Mouse (Mus musculus): ENCODE measurements around the gene Mrps16. TPM values are rescaled to one million over a fixed set of nuclear protein-coding genes. Genes with fewer than 3 reads are reported as not detected.

Gene Mrps16
- polyA plus RNA-seq, 1 experiment, result not detected

DNA sequence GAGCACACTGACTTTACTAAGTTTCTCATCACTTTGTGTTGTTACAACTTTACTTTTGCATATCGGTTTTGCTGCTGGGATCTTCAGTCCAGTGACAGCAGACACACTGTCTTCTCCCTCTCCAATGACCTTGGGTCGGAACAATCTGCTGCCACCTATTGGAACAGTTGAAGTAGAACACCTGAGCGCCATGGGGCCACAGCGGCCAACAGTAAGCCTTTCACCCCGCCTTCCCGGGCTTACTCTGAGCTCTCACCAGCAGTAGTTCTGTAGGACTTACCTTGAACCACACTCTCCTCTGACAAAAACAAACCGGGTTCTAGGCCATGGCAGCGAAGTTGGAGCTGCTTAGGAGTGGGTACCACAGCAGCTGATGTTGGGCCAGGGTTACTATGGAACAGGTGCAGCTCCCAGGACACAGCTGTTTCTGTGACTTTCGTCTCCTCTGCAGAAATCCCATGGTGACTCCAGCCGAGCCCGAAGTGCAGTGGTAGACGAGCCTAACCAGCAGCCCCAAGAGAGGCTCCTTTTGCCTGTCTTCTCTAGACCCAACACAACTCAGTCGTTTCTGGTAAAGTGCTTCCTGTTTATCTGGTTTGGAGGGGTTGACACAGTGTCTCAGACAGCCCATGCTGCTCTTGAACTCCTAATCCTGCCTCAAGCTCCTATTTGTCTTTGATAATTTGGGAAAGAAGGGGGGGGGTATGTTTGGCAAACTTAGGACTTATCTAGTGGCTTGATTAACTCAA, 14.9 kb downstream of the Mrps16 start:
- 41% methylated on average over 13 of the region's 13 CpGs for WGBS
- Histone ChIP-seq H3K4me3 (ENCODE audit: insufficient read depth, low read depth, low read length) (no peak overlapping the region), H3K27ac (ENCODE audit: insufficient read depth, low read depth, low read length) (no peak overlapping the region), H3K4me1 (ENCODE audit: control insufficient read depth, insufficient read depth, low read length) (peaks cover 4% of the 10 kb centered on the region; the same call in 1 of the 2 replicates)
- TF ChIP-seq POLR2A (IDR thresholded peaks at IDR 0.05; ENCODE audit: insufficient read depth, low read depth, low read length) (no peak), CTCF (IDR thresholded peaks at IDR 0.05; ENCODE audit: insufficient read depth, low read depth, low read length) (no peak)

DNA sequence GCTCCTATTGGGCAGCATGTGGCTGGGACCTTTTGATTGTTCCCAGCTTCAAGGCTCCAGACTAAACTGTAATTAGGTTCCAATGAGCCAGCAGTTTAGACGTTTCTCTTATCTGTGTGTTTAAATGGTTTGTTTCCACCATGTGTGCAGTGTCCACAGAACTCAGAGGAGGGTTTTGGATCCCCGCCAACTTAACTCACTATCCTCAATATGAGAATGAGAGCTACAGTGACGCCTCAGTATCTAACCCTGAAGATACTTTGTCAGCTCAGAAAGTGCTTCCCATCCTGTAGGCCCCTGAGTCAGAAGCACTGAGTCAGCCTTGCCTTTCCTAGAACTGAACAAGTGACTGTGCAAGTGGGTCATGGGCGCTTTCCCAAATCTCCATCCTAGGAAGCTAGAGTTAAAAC, 16.3 kb downstream of the Mrps16 start:
- no peak overlapping the region for H3K4me3 ChIP-seq (ENCODE audit: insufficient read depth, low read depth, low read length)
- H3K27ac ChIP-seq (ENCODE audit: insufficient read depth, low read depth, low read length), result no peak overlapping the region
- no peak for TF ChIP-seq POLR2A (IDR thresholded peaks at IDR 0.05; ENCODE audit: insufficient read depth, low read depth, low read length)
- TF ChIP-seq CTCF (IDR thresholded peaks at IDR 0.05; ENCODE audit: insufficient read depth, low read depth, low read length), result no peak
- H3K4me1 ChIP-seq (ENCODE audit: control insufficient read depth, insufficient read depth, low read length), result peaks cover 4% of the 10 kb centered on the region; the same call in 1 of the 2 replicates
- 56% methylated on average over 4 of the region's 4 CpGs for WGBS

DNA sequence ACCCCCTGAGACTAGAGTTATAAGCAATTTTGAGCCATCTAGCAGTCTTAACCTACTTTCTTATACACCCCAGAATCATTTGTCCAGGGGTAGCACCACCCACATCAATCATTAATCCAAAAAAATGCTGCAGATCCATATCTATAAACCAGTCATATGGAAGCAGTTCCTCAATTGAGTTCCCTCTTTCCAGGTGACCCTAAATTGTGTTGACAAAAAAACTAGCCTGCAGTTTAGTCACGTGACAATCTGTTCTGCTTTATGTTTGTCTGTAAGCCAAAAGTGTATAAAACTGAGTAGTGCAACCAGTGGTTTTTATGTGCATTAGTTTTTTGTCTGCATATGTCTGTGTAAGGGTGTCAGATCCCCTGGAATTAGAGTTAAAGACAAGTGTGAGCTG, 21.6 kb downstream of the Mrps16 start:
- H3K4me3 ChIP-seq (ENCODE audit: insufficient read depth, low read depth, low read length), result no peak overlapping the region
- H3K27ac ChIP-seq (ENCODE audit: insufficient read depth, low read depth, low read length), result no peak overlapping the region
- WGBS, result 96% methylated on average over 1 of the region's 1 CpGs
- TF ChIP-seq POLR2A (IDR thresholded peaks at IDR 0.05; ENCODE audit: insufficient read depth, low read depth, low read length), result no peak
- TF ChIP-seq CTCF (IDR thresholded peaks at IDR 0.05; ENCODE audit: insufficient read depth, low read depth, low read length), result no peak
- no peaks in the 10 kb centered on the region for H3K4me1 ChIP-seq (ENCODE audit: control insufficient read depth, insufficient read depth, low read length)

GRCm38 (mm10) chr14:20370798-20371197, 22.6 kb downstream of the Mrps16 start:
- 94% methylated on average over 7 of the region's 7 CpGs for WGBS
- Histone ChIP-seq H3K27ac (ENCODE audit: insufficient read depth, low read depth, low read length) (no peak overlapping the region), H3K4me3 (ENCODE audit: insufficient read depth, low read depth, low read length) (no peak overlapping the region), H3K4me1 (ENCODE audit: control insufficient read depth, insufficient read depth, low read length) (peaks cover 2% of the 10 kb centered on the region; the same call in 1 of the 2 replicates)
- TF ChIP-seq POLR2A (IDR thresholded peaks at IDR 0.05; ENCODE audit: insufficient read depth, low read depth, low read length) (no peak), CTCF (IDR thresholded peaks at IDR 0.05; ENCODE audit: insufficient read depth, low read depth, low read length) (no peak)

DNA sequence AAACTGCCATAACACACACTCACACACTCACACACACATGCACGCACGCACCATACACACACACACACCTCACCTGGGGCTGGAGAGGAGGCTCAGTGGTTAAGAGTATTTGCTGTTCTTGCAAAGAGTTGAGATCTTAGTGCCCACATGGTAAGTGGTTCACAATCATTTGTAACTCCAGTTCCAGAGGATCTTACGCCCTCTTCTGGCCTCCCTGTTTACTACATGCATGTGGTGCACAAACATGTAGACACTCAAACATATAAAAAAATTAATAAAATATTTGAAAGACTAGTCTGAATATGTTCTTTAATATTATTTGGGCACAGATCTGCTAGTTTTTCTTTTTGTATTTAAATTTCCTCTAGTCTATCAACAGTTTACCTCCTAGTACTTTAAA, 25.2 kb downstream of the Mrps16 start:
- Histone ChIP-seq H3K4me1 (ENCODE audit: control insufficient read depth, insufficient read depth, low read length) (peaks cover 2% of the 10 kb centered on the region; the same call in 1 of the 2 replicates), H3K27ac (ENCODE audit: insufficient read depth, low read depth, low read length) (no peak overlapping the region), H3K4me3 (ENCODE audit: insufficient read depth, low read depth, low read length) (no peak overlapping the region)
- no peak for TF ChIP-seq POLR2A (IDR thresholded peaks at IDR 0.05; ENCODE audit: insufficient read depth, low read depth, low read length)
- TF ChIP-seq CTCF (IDR thresholded peaks at IDR 0.05; ENCODE audit: insufficient read depth, low read depth, low read length), result no peak
- 95% methylated on average over 3 of the region's 3 CpGs for WGBS

DNA sequence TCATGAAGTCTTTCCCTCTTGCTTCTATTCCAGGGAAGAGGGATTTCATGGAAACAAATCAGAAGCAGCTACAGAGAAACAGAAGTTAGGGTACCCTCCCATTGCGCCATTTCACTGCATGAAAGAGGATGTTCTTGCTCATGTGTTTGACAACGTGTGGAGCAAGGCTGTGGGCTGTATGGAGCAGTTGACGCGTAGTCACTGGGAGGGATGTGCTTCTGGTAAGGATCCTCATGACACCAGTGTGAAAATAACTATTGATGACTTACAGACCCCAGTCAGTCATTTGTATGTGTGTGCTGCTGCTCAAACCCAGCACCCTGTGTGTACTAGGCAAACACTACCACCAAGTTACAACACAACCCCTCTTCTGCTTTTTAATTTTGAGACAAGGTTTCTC, 30.2 kb downstream of the Mrps16 start:
- no peak overlapping the region for H3K27ac ChIP-seq (ENCODE audit: insufficient read depth, low read depth, low read length)
- WGBS, result 92% methylated on average over 4 of the region's 4 CpGs
- TF ChIP-seq CTCF (IDR thresholded peaks at IDR 0.05; ENCODE audit: insufficient read depth, low read depth, low read length), result no peak
- TF ChIP-seq POLR2A (IDR thresholded peaks at IDR 0.05; ENCODE audit: insufficient read depth, low read depth, low read length), result no peak
- H3K4me1 ChIP-seq (ENCODE audit: control insufficient read depth, insufficient read depth, low read length), result peaks cover 2% of the 10 kb centered on the region; the same call in 1 of the 2 replicates
- H3K4me3 ChIP-seq (ENCODE audit: insufficient read depth, low read depth, low read length), result no peak overlapping the region

- peaks cover 2% of the 10 kb centered on the region; the same call in 1 of the 2 replicates for H3K4me1 ChIP-seq (ENCODE audit: control insufficient read depth, insufficient read depth, low read length)
- TF ChIP-seq CTCF (IDR thresholded peaks at IDR 0.05; ENCODE audit: insufficient read depth, low read depth, low read length), result peak; percentile 28; the same call in 1 of the 2 replicates
- peak; percentile 63; the same call in 1 of the 2 replicates for TF ChIP-seq POLR2A (IDR thresholded peaks at IDR 0.05; ENCODE audit: insufficient read depth, low read depth, low read length)
Measured at GRCm38 (mm10) chr14:20347991-20348541, 45.4 kb downstream of the Mrps16 start, which contains the start of the genes Ecd and Fam149b. Gene Ecd (minus strand): TSS chr14:20348121. Gene Fam149b (plus strand): TSS chr14:20348162.

GRCm38 (mm10) chr14:20347441-20347990, 45.9 kb downstream of the Mrps16 start:
- Histone ChIP-seq H3K4me1 (ENCODE audit: control insufficient read depth, insufficient read depth, low read length) (peaks cover 2% of the 10 kb centered on the region; the same call in 1 of the 2 replicates), H3K4me3 (ENCODE audit: insufficient read depth, low read depth, low read length) (peak overlapping the region; percentile 97), H3K27ac (ENCODE audit: insufficient read depth, low read depth, low read length) (peak overlapping the region; percentile 86)
- TF ChIP-seq POLR2A (IDR thresholded peaks at IDR 0.05; ENCODE audit: insufficient read depth, low read depth, low read length), result no peak
- TF ChIP-seq CTCF (IDR thresholded peaks at IDR 0.05; ENCODE audit: insufficient read depth, low read depth, low read length), result no peak
- under 1% methylated on average over 15 of the region's 15 CpGs for WGBS

More at GRCm38 (mm10) chr14:20347991-20348541, 45.4 kb downstream of the Mrps16 start, which contains the start of the genes Ecd and Fam149b:
- WGBS, result under 1% methylated on average over 42 of the region's 42 CpGs
- Histone ChIP-seq H3K4me3 (ENCODE audit: insufficient read depth, low read depth, low read length) (peak within 1 kb of the TSS; percentile 97), H3K27ac (ENCODE audit: insufficient read depth, low read depth, low read length) (peak within 1 kb of the TSS; percentile 86)

GRCm38 (mm10) chr14:20345885-20346284, 47.5 kb downstream of the Mrps16 start:
- Histone ChIP-seq H3K4me1 (ENCODE audit: control insufficient read depth, insufficient read depth, low read length) (peaks cover 2% of the 10 kb centered on the region; the same call in 1 of the 2 replicates), H3K4me3 (ENCODE audit: insufficient read depth, low read depth, low read length) (no peak overlapping the region), H3K27ac (ENCODE audit: insufficient read depth, low read depth, low read length) (no peak overlapping the region)
- WGBS, result 78% methylated on average over 9 of the region's 9 CpGs
- TF ChIP-seq POLR2A (IDR thresholded peaks at IDR 0.05; ENCODE audit: insufficient read depth, low read depth, low read length), result no peak

Measured in olfactory bulb, adult 2 months (tissue).